Mouse (Mus musculus): Measurements from ENCODE around the gene Mef2b.
A peak's percentile ranks its signal among the peaks of the same experiment; 100 is the strongest.

Mef2b gene

DNA sequence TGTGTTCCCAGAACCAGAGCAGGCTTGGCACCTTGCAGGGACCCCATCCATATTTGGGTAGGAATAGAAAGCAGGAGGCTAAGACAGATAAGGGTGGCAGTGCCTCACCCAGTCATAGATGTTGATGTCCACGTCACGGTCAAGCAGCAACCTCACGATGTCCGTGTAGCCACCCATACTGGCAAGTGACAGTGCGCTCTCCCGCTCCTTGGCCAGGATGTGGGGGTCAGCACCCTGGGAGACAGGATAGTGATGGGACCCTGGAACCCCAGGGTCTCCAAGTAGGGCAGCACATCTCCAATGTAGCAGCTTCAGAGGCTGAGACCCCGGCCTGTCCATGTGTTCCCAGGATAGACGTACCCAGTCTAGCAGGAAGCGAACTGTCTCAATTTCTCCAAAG is 4.6 kb upstream of the Mef2b start:
- DNase-seq: no peak

DNA sequence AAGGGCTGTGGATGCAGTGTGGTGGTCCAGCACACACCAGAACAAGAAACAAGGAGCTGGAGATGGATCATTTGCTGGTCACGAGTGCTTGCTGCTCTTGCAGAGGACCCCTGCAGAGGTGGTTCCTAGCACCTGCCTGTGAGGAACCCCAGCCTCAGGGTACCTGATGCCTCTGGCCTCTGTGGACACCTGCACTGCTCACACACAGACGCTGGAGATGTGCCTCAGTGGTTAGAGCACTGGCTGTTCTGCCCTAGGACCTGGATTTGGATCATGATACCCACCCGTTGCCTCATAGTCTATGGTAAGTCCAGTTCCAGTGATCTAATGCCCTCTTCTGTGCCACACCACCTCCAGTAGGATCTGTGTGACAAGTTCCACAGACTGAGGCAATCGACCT is 2.9 kb upstream of the Mef2b start:
- no peak for DNase-seq

GRCm38 (mm10) chr8:70137890-70138289 is 1.6 kb upstream of the Mef2b start:
- DNase-seq: no peak

DNA sequence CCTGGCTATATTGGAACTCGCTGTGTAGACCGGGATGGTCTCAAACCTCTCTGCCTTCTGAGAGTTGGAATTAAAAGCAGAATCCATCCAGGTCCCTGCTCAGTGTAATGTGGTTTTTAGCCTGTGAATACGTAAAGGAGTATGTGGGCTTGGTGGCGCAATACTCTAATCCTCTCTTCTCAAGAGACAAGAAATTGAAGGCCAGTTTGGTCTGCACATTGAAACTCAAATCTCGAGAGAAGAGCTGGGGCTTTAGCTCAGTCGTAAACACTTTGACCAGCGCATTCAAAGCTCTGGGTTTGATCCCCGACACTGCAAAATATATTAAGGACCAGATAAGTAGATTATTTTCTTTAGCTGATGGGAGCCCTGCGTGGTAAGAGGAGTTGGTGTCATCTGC is 470 bp downstream of the Mef2b start:
- DNase-seq: no peak

DNA sequence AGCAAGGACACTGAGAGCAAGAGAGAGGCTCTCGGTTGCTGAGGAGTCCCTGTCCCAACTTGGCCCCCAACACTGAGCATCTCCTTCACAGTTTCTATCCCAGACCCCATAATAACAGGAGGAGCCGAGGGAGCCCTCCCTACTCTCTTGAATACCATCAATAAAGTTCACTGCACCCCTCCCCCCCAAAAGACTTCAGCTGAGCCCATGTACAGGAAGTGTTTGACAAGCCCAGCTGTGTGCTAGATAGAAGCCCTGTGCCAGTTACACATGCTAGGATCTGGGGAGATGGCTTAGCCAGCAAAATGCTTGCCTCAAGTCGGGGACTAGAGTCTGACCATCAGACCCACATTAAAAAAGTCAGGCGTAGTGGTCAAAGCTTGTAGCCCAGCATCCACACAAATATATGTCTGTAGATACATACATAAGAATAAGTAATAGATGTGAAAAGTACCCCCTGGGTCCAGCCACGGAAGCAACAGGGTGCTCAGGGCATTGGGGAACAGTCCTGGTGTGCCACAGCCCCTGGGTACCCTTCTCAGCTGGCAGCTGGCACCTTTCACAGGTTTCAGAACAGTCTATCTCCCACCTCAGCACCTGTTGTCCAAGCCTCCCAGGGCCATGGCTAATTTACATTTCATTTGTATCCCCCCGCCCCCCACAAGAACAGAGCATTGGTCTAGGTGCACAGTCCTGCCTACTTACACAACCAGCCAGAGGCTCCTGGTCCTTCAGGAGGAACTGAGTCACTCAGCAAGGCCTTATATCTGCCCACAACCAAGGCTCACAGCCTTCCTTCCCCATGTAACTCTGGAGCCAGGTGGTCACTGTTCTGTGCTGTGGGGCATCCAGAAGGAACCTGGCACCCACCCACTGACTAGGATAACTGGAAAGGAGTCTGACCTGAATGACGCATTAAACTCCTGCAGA is 8.4 kb downstream of the Mef2b start:
- DNase-seq: no peak

GRCm38 (mm10) chr8:70150158-70150557 is 10.6 kb downstream of the Mef2b start:
- no peak for DNase-seq

- DNase-seq: peak; percentile 68
Measured at GRCm38 (mm10) chr8:70152537-70153257, 13.2 kb downstream of the Mef2b start.

DNA sequence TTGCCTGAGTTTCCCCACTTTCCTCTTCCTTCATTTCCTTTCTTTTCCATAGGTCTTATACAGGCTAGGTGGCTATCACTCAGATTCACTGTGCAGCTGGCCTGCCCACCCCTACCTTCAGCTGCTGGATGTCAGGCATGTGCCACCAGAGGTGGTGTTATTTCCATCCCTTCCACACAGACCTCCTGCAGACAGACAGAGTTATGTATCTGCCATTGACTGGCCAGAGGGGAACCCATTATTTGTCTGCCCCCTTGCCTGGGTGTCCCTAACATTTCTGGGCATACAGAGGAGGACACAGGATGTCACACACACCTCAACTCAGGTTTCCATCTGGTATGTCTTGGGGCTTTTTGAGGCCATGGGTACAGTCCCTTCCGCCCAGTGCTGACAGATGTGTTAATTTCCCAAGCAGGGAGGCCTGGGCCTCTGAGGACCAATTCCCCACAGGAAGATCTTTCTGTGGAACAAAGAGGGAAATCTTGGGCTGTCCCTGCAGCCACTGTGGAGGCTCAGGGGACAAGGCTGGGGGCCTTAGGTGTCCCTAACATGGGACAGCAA is 17.8 kb downstream of the Mef2b start:
- no peak for DNase-seq

- DNase-seq: peak; percentile 73
Measured at GRCm38 (mm10) chr8:70158069-70158853, 18.8 kb downstream of the Mef2b start.

GRCm38 (mm10) chr8:70159211-70159610 is 19.7 kb downstream of the Mef2b start:
- no peak for DNase-seq

DNA sequence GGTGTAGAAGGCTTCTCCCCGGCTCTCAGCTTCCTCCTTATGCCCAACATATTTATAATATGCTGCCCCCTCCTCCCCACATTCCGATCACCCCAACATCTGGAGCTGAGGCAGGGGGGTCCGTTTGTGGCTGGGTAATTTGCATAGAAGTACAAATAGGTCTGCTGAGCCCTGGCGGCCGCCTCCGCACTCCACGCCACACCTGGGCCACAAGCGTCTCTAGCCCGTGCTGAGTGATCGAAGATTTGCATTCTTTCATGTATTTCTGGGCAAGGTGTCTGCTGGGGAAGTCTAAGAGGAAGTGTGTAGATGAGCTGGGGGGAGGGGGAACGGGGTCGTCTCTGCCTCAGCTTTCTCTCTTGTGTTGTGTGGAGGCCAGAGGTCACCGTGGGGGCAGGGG is 20.5 kb downstream of the Mef2b start:
- no peak for DNase-seq

DNA sequence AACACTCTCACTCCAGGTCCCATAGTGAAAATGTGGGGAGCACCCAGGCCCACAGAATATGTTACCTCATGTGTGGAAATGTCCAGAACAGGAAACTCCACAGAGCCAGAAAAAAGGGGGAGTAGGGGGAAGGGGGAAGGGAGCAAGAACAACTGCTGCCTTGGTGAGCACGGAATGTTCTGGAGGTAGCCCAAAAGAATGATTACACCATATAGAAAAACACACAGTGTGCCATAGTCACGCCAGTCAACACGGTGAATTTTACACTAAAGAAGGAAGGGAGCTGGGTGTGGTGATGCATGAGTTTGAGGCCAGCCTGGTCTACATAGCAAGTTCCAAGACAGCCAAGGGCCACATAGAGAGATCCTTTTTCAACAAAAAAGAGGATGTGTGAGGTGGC is 23.8 kb downstream of the Mef2b start:
- DNase-seq: no peak

- DNase-seq: peak; percentile 67
Measured at GRCm38 (mm10) chr8:70166504-70167110, 27.1 kb downstream of the Mef2b start.

- no peak for DNase-seq
Measured at GRCm38 (mm10) chr8:70170116-70170515, 30.6 kb downstream of the Mef2b start.

GRCm38 (mm10) chr8:70170748-70171147 is 31.2 kb downstream of the Mef2b start:
- peak; percentile 57 for DNase-seq

DNA sequence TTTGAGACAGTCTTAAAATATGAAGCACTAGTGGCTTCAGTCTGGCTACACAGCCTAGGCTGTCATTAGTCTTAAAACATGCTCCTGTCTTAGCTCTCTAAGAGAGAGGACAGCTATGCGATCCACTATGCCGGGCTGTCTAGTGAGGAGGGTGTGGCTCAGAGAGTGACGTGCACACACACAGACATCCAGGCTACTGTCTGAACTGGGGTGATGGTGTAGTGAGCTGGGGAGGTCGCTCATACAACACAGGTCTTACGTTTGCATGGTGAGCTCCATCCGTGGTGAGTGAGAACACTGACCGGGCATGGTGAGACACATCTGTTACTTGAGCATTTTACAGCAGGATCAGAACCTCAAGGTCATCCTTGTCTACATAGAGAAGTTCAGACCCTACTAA is 31.7 kb downstream of the Mef2b start:
- DNase-seq: no peak

DNA sequence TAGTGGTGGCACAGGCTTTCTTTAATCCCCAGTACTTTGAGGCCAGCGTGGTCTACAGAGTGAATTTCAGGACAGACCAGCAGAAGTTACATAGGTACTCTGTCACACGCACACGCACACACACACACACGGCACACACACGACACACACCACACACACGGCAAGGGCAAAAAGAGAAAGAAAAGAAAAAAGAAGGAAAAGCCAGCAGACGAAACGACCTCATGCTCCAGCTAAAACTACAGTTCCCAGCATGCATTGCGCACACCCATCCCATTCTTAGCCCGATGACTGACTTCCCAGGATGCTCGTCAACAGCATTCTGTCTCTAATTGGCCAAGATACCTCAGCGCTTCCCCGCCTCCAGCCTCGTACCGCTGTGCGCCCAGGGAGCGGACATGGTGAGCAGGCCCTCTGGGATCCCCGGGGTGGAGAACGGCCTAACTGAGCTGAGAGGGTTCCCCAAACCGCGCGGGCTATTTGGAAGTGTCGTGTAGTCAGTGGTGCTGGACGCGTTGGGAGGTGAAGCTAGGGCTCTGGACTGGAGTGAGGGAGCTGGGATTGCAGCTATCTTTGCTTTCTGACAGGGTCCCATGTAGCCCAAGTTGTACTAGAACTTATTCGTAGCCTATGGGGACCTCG is 32.7 kb downstream of the Mef2b start, which contains the start of gene Tmem161a:
Gene Tmem161a, plus strand, starts transcription at position 314 of the 639 bp plus-strand sequence.
- DNase-seq: peak; percentile 91

GRCm38 (mm10) chr8:70173320-70173719 is 33.8 kb downstream of the Mef2b start:
- DNase-seq: no peak

GRCm38 (mm10) chr8:70174079-70174478 is 34.6 kb downstream of the Mef2b start:
- no peak for DNase-seq

DNA sequence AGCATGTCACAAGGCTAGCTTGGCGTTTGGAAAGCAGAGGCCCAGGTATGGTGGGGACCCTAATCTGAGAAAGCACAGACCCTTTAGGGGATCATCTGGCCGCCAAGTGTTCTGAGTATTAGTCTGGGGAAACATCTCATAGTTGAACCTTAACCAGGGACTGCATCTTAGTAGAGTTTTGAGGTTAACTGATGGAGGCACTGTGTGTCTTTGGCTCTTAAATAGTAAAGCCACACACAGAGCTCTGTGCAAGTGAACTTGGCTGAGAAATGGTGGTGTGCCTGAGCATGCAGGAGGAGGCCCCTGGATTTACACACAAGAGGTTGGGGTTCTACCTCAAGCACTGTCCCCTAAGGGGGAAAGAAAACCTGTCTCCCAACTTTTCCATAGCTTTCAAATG is 38.7 kb downstream of the Mef2b start:
- no peak for DNase-seq

- no peak for DNase-seq
Measured at GRCm38 (mm10) chr8:70179082-70179481, 39.6 kb downstream of the Mef2b start.
